Mouse (Mus musculus): ENCODE measurements around the gene Kif1c.

- TF ChIP-seq POLR2A (IDR thresholded peaks at IDR 0.05; ENCODE audit: low read depth, low read length) (no peak), CTCF (IDR thresholded peaks at IDR 0.05; ENCODE audit: extremely low read depth, insufficient read length, insufficient replicate concordance, low read depth, low read length) (no peak)
Measured at GRCm38 (mm10) chr11:70726585-70726984, 26.2 kb downstream of the Kif1c start.

All from small intestine, adult 2 months (tissue).